Mouse (Mus musculus) adrenal gland, adult (tissue): ENCODE data around the gene Ppp1r14c.
"Not testable (repeated sequence)": the region's sequence is repeated elsewhere in the genome, so short reads cannot be mapped to it uniquely, and the experiment has no call there.

Source experiments
- DNase-seq, 2 experiments: peaks; one replicate each; pipeline ENCODE4 v3.0.0; 2022 to 2023; ENCODE audit warnings: low spot score in 1 of 2; ENCODE audit not compliant: inconsistent age in 2 of 2

Gene Ppp1r14c

DNA sequence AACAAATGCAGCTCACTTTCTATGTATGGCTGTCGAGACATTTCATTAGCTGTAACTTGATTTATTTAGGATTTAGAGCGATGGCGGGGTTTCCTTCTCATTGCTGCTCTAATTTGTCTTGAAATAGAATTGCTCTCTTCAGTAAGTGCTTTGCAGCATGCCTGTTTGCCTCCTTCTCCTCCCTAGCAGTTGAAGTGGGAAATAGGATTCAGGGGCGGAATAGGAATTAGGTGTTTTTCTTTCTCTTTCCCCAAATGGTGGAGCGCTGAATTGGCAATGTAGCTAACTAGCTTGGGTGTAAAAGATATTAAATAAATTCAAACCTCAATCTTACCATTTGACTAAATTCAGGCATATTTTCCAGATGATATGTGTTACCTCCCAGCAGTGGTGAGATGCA lies 32.2 kb downstream of the Ppp1r14c start:
- no peak for DNase-seq

DNA sequence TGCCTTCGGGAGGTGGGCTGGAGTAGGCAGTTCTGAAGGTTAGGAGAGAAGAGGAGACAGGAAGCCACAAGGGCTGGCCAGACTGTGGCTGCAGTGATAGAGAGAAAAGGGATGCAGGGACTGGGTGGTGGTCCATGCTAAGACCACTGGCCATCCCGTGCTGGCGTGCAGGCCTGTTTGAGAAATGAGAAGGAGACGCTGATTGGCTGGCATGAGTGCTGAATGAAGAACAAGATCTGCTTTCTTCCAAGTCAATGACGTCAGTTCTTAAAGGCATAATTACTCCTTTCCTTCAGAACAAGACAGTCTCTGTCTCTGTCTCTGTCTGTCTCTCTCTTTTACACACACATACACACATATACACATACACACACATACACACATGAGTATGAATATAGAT lies 36.4 kb downstream of the Ppp1r14c start:
- no peak for DNase-seq

DNA sequence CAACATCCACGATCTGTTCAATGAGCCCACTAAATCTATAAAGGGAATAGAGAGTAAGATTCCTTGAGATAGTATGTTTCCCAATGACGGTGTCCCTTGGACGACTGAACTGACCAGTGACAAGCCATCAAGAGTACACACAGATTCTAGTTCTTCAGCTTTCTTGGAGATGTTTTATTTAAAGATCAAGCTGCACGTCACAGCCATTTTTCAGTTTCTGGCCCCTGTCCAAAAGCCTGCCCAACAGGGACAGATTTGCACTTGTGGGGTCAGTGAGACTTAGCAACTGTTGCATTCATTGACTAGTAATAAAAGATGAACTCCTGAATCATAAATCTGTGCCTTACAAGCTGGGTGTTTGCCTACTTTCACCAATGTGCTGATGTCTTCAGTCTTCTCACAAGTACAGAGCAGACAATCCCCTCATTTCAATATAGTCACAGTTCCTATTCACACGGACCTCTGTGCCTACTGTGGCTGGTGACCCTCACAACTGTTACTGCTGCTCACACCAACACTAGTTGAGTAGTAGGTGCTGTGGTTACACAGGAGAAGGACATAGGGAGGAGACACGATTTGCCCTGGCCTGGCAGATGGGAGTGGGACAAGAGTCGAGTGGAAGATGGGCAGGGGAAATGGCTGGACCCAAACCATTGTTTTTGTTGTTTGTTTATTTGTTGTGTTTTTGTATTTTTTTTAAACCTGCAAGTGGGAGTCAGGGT lies 37.7 kb downstream of the Ppp1r14c start:
- DNase-seq: peak; percentile 58 to 84

GRCm38 (mm10) chr10:3404362-3404761 lies 38.5 kb downstream of the Ppp1r14c start:
- peak in 1 of 2 experiments; percentile 55 for DNase-seq

DNA sequence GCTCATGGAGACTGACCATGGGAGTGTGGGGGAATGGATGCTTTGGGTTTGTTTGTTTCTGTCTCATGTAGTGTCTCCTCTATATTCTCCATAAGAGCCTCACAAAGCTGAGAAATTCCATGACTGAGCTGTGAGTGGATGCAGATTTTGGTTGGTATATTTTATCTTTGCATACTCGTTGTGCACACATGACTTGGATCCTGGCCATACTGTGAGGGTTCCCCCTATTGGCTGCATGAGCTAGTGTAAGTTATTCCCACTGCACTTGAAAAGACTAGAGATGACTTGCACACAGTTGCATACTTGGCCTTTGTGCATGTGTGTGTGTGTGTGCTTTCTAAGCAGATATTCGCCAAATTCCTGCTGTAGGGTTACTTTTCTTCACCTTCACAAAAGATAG lies 40.4 kb downstream of the Ppp1r14c start:
- DNase-seq: no peak

GRCm38 (mm10) chr10:3408036-3408661 lies 42.3 kb downstream of the Ppp1r14c start:
- DNase-seq: peak; percentile 32 to 73

GRCm38 (mm10) chr10:3408699-3409098 lies 42.8 kb downstream of the Ppp1r14c start:
- no peak for DNase-seq

GRCm38 (mm10) chr10:3411222-3411621 lies 45.4 kb downstream of the Ppp1r14c start:
- no peak for DNase-seq

- no peak for DNase-seq
These were observed 45.8 kb downstream of the Ppp1r14c start for GRCm38 (mm10) chr10:3411639-3412038.

DNA sequence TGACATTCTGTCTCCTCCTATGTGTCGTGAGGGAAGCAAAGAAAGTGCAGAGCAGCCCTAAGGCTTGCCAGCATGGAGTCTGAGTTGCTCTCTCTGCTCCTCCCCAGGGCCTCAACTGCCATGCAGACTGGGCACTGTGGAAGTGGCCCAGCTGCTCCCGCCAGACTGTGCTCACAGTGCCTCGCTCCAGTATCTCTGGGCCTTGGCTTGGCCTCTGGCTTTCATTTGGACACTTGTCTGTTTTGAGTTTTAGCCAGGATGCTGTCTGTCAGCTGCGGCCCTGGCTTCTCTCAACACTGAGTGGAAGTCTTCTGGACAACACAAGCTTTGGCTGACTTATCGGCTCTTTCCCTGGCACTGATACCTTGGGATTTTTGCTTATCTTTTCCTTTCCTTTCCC lies 49.0 kb downstream of the Ppp1r14c start:
- DNase-seq: no peak

GRCm38 (mm10) chr10:3416565-3416964 lies 50.7 kb downstream of the Ppp1r14c start:
- no peak for DNase-seq

DNA sequence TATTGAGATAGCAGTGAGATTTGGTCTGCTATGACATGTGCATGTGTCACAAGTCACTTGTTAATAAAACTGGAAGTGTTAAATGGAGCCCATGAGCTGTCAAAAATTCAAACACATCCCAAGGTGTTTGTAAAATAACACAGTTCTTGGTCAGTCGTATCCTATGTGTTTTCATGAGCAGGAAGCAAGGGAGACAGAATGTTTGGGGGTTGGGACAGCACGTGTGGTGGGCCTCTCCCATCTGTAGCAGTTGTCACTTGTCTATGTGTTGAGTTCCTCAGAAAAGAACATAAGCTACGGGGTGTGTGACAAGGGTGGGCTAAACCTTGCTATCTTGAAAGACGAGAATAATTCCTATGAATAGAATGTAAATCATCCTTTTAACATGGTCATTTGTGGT lies 51.6 kb downstream of the Ppp1r14c start:
- no peak for DNase-seq

- no peak for DNase-seq
These were observed 58.2 kb downstream of the Ppp1r14c start for GRCm38 (mm10) chr10:3424016-3424415.

- peak in 1 of 2 experiments; percentile 73 for DNase-seq
These were observed 62.0 kb downstream of the Ppp1r14c start for GRCm38 (mm10) chr10:3427689-3428399.

DNA sequence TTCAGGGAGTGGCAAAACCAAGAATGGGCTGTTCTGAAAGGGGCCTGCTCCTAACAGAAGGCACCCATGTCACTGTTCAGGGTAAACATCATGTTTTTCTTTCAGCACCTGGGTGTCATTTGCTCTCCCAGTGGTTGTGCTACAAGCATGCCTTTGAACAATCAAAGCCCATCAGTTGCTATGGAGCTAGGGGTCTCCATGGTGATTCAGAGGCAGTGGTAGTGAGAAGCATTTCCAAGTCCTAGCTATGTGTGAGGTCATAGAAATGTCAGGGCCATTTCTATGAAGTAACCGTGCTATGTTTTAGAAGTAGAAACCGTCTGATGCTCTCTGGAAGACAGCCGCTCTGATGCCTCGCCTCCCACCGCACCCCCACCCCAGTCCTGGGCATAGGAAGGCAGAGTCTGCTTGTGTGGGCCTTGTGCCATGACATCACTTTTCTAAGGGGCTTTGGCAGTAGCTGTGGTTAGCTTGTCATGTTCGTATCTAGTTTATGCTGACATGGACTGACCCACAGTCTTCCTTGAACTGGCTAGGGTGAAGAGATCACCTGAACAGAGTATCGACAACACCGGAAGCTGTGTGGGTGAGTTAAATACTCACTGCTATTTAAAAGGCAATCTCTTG lies 69.1 kb downstream of the Ppp1r14c start:
- peak in 1 of 2 experiments; percentile 69 for DNase-seq

- no peak for DNase-seq
These were observed 75.0 kb downstream of the Ppp1r14c start for GRCm38 (mm10) chr10:3440722-3441471.

- DNase-seq: not testable (repeated sequence)
These were observed 80.9 kb downstream of the Ppp1r14c start for GRCm38 (mm10) chr10:3446748-3447147.

- no peak for DNase-seq
These were observed 82.8 kb downstream of the Ppp1r14c start for GRCm38 (mm10) chr10:3448699-3449098.

GRCm38 (mm10) chr10:3451930-3452329 lies 86.1 kb downstream of the Ppp1r14c start:
- DNase-seq: no peak

DNA sequence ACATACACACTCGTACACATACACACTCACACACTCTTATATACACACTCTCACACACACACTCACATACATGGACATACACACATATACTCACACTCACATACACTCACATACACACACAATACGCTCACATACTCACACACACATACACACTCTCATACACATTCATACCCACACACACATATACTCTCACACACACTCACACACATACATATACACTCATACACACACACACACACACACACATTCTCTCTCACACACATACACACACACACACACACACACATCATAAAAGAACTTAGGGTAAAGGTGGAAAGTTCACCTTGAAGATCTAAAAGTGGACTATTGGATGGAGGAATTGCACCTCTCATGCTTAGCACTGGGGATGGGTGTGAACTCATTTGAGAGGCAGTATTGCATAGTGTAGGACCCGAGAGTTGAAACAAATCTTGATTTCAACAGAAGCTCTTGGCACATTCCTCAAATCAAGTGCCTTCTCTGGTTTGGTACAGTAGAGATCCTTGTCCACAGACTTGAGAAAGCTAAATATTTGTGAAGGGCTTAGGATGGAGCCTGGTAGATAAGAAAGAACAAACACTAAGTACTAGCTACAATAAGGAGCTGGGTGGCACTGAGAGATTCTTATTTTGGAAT lies 87.1 kb downstream of the Ppp1r14c start:
- DNase-seq: no peak
